In genomic region chr8:91855881-91856280, GRCm38 (mm10) we compare ENCODE assay signal across 15 mouse cellular contexts. TPM values are rescaled to one million over a fixed set of nuclear protein-coding genes. Genes with fewer than 3 reads are reported as not detected.
"Had no signal": no experiment of that assay in that cellular context is flagged by ENCODE, and none has a peak within 500 bp of the region (broad histone marks: within the 10 kb centered on the region; RNA-seq: fewer than 3 reads in every experiment).

No protein-coding gene starts in this region.

- H3K36me3 ChIP-seq: kidney, embryonic 15.5 days; limb, embryonic 13.5 days; neural tube, embryonic 13.5 days; stomach, embryonic 15.5 days had no signal

- ATAC-seq: intestine, embryonic 16.5 days had no signal

- DNase-seq: layer of hippocampus, adult 9-11 months; layer of hippocampus, postnatal 36 days; left cerebral cortex, postnatal 4 days; lung, adult 18-20 months; retina, postnatal 1 day; right cerebral cortex, postnatal 4 days; thymus, adult 2 months; thymus, postnatal 25 days had no signal

- H3K27ac ChIP-seq: kidney, embryonic 15.5 days; limb, embryonic 13.5 days; liver, embryonic 14.5 days; neural tube, embryonic 13.5 days; stomach, embryonic 15.5 days had no signal

- H3K4me3 ChIP-seq: kidney, embryonic 15.5 days; limb, embryonic 13.5 days; neural tube, embryonic 13.5 days; stomach, embryonic 15.5 days had no signal

- H3K4me1 ChIP-seq: kidney, embryonic 15.5 days; limb, embryonic 13.5 days; stomach, embryonic 15.5 days had no signal

- H3K9me3 ChIP-seq: kidney, embryonic 15.5 days; limb, embryonic 13.5 days; neural tube, embryonic 13.5 days; stomach, embryonic 15.5 days had no signal

- H3K4me2 ChIP-seq: kidney, embryonic 15.5 days; limb, embryonic 13.5 days; neural tube, embryonic 13.5 days; stomach, embryonic 15.5 days had no signal

- H3K9ac ChIP-seq: kidney, embryonic 15.5 days; limb, embryonic 13.5 days; liver, embryonic 14.5 days; neural tube, embryonic 13.5 days; stomach, embryonic 15.5 days had no signal

RNA-seq across cellular contexts. Expression of gene Irx3, which starts 54.0 kb away (rescaled TPM):
- total RNA-seq: megakaryocyte-erythroid progenitor cell, adult 5-6 weeks had no signal
